Mouse (Mus musculus) small intestine, adult 2 months (tissue): ENCODE data around the gene Lin7a.

ENCODE experiments used
- CTCF ChIP-seq: fragments of 200-500 bp; IDR thresholded peaks from 2 replicates; pipeline ENCODE4 v1.5.1; 2012; ENCODE audit warnings: low read depth, mild to moderate bottlenecking, control low read depth, inconsistent platforms, low read length, moderate library complexity, mixed read lengths; ENCODE audit not compliant: insufficient replicate concordance, insufficient read length; ENCODE audit errors: extremely low read depth
- POLR2A ChIP-seq: fragments of 200-500 bp; IDR thresholded peaks from 2 replicates; pipeline ENCODE4 v1.6.1; 2012; ENCODE audit warnings: low read depth, mild to moderate bottlenecking, control low read depth, inconsistent platforms, low read length, moderate library complexity

- TF ChIP-seq CTCF (no peak), POLR2A (no peak)
Measured at GRCm38 (mm10) chr10:107233221-107233620, 38.3 kb upstream of the Lin7a start.
